Mouse (Mus musculus): Measurements from ENCODE around the gene Pnliprp1.

Pnliprp1 gene

GRCm38 (mm10) chr19:58728445-58729031 lies at the start of gene Pnliprp1:
Pnliprp1 (plus strand) TSS chr19:58728887.
- no peak for DNase-seq (ENCODE audit: low spot score)

GRCm38 (mm10) chr19:58688933-58689332 lies 39.8 kb upstream of the Pnliprp1 start:
- DNase-seq (ENCODE audit: low spot score), result no peak

GRCm38 (mm10) chr19:58695314-58695713 lies 33.4 kb upstream of the Pnliprp1 start:
- DNase-seq (ENCODE audit: low spot score), result no peak

- DNase-seq (ENCODE audit: low spot score), result no peak
Observed at GRCm38 (mm10) chr19:58696235-58696634, 32.5 kb upstream of the Pnliprp1 start.

GRCm38 (mm10) chr19:58704556-58704955 lies 24.1 kb upstream of the Pnliprp1 start:
- no peak for DNase-seq (ENCODE audit: low spot score)

GRCm38 (mm10) chr19:58708611-58709010 lies 20.1 kb upstream of the Pnliprp1 start:
- DNase-seq (ENCODE audit: low spot score), result no peak

GRCm38 (mm10) chr19:58717925-58718324 lies 10.8 kb upstream of the Pnliprp1 start:
- no peak for DNase-seq (ENCODE audit: low spot score)

GRCm38 (mm10) chr19:58720439-58720838 lies 8.2 kb upstream of the Pnliprp1 start:
- no peak for DNase-seq (ENCODE audit: low spot score)

- DNase-seq (ENCODE audit: low spot score), result no peak
Observed at GRCm38 (mm10) chr19:58726551-58726950, 2.1 kb upstream of the Pnliprp1 start.

GRCm38 (mm10) chr19:58727756-58728155 lies 931 bp upstream of the Pnliprp1 start:
- DNase-seq (ENCODE audit: low spot score), result no peak

GRCm38 (mm10) chr19:58733216-58733615 lies 4.5 kb downstream of the Pnliprp1 start:
- no peak for DNase-seq (ENCODE audit: low spot score)

- DNase-seq (ENCODE audit: low spot score), result no peak
Observed at GRCm38 (mm10) chr19:58738111-58738510, 9.4 kb downstream of the Pnliprp1 start.

- DNase-seq (ENCODE audit: low spot score), result no peak
Observed at GRCm38 (mm10) chr19:58741036-58741435, 12.3 kb downstream of the Pnliprp1 start.

GRCm38 (mm10) chr19:58742711-58743110 lies 14.0 kb downstream of the Pnliprp1 start:
- no peak for DNase-seq (ENCODE audit: low spot score)

- DNase-seq (ENCODE audit: low spot score), result no peak
Observed at GRCm38 (mm10) chr19:58743736-58744135, 15.0 kb downstream of the Pnliprp1 start.

- DNase-seq (ENCODE audit: low spot score), result no peak
Observed at GRCm38 (mm10) chr19:58747498-58748000, 18.9 kb downstream of the Pnliprp1 start.

GRCm38 (mm10) chr19:58750822-58751221 lies 22.1 kb downstream of the Pnliprp1 start:
- no peak for DNase-seq (ENCODE audit: low spot score)

- no peak for DNase-seq (ENCODE audit: low spot score)
Observed at GRCm38 (mm10) chr19:58751504-58751903, 22.8 kb downstream of the Pnliprp1 start.

- DNase-seq (ENCODE audit: low spot score), result no peak
Observed at GRCm38 (mm10) chr19:58758871-58759270, 30.2 kb downstream of the Pnliprp1 start.

GRCm38 (mm10) chr19:58759423-58759822 lies 30.7 kb downstream of the Pnliprp1 start, which contains the start of gene Pnliprp2:
Pnliprp2 (plus strand) TSS chr19:58759719.
- DNase-seq (ENCODE audit: low spot score), result no peak

GRCm38 (mm10) chr19:58762316-58762715 lies 33.6 kb downstream of the Pnliprp1 start:
- DNase-seq (ENCODE audit: low spot score), result no peak

GRCm38 (mm10) chr19:58762848-58763541 lies 34.3 kb downstream of the Pnliprp1 start:
- DNase-seq (ENCODE audit: low spot score), result peak; percentile 36

- DNase-seq (ENCODE audit: low spot score), result no peak
Observed at GRCm38 (mm10) chr19:58767329-58767728, 38.6 kb downstream of the Pnliprp1 start.
